Mouse (Mus musculus): ENCODE data around the gene Fsd1.

DNA sequence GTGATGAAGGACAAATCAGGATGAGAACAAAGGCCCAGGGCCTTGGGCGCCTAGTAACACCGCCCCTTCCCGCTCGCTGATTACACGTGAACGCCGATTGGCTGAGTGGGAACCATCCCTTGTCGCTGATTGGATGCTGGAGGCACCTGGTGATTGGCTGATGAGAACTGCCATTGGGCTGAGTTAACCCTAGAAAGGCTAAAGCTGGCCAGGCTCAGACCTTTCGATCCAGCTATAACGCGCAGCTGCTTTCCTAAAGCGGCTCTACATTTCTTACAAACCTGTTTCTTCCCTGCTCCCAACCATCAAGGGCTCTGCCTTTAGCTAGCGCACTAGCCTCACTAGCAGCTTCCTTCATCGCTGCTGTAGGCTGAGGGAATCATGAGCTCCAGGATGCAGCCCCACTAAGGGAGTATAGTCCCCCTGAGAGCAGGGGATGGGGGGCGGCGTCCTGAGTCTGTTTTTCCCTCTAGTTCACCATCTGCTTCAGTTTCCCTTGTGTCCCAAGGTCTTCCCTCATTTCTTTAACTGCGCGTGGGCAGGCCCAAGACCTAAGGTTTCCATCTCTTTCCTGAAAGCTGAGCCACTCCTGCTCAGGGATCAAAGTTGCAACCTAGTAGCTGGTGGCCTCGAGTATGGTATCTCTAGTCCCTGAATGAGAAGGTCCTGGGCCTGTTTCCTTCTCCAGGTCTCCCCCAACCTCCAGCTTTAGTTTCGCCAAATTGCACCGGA is 22.2 kb downstream of the Fsd1 start:
- TF ChIP-seq CEBPB (IDR thresholded peaks at IDR 0.05; ENCODE audit: low read depth) (no peak), CTCF (IDR thresholded peaks at IDR 0.05; ENCODE audit: control insufficient read depth, insufficient read depth, insufficient read length) (no peak)

Measured in C2C12 (cell line).